Mouse (Mus musculus): ENCODE measurements around the gene Gpank1. TPM values are rescaled to one million over a fixed set of nuclear protein-coding genes. Genes with fewer than 3 reads are reported as not detected.
A peak's percentile ranks its signal among the peaks of the same experiment; 100 is the strongest.

Gene Gpank1
- polyA plus RNA-seq (2015; fragmentation: Nextera tagmentation; extraction: Ambion mirVana), result 22.4 and 22.8 TPM in 2 replicates

DNA sequence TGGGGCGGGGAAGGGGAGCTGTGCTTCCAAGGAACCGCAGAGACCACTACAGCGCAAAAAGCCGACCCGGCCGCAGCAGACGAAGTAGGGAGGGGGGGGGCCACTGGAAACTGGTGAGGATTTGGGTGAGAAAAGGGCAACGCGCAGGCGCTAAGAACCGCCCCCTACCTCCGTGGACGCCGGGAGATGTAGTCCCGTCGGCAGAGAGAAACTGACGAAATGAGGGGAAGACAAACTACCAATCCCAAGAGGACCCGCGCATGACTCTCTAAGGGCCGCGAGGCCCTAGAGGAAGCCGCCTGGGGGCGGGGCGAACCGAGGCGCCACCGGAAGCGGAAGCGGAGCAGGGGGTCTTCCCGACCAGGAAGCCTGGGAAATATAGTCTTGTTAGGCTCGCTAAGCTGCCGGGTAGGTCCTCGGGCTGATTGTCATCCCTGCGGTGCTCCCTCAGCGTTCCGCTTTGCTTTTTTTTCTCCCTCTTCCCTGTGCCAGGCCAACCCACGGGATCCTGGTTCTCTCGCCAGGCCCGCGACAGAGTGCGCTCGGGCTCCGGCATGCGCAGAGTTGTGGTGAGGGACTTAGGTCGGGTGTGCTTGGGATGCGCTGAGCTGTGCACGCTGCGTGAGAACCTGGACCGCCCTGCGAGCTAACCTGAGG, at the start of gene Gpank1:
Gene Gpank1, plus strand, starts transcription at position 313 of the 657 bp plus-strand sequence.
- Histone ChIP-seq H3K27ac (replicated peaks) (peak within 1 kb of the TSS; percentile 93), H3K9me3 (replicated peaks) (no peaks in the 10 kb centered on the region), H3K4me1 (peaks cover 40% of the 10 kb centered on the region), H3K27me3 (replicated peaks) (no peaks in the 10 kb centered on the region), H3K4me2 (peak within 1 kb of the TSS; percentile 97), H3K4me3 (replicated peaks) (peak within 1 kb of the TSS; percentile 95), H3K36me3 (peaks cover 40% of the 10 kb centered on the region), H3K9ac (replicated peaks) (peak within 1 kb of the TSS; percentile 95)
- peak; percentile 94 for ATAC-seq (ENCODE audit: low FRiP score)
- under 1% methylated on average over 50 of the region's 50 CpGs for WGBS

DNA sequence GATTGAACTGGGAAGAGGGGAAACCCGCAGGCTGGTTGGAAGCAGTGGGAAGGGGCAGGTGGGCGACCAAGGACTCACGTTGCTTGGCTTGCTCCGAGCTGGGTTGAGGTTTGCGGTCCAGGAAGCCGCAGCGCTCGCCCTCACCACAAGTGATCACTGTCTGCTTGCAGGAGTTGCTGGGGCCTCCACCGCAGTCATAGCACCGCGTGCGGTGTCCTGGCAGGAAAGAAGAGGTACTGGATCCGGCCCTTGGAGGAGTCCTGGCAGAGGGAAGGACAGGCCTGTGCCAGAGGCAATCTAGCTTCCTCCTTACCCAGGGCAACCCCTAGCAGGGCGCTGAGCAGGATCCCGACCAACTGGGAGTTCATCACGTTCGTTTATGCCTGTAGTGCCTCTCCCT, 47.2 kb upstream of the Gpank1 start:
- no peaks in the 10 kb centered on the region for H3K9me3 ChIP-seq (replicated peaks)
- H3K4me3 ChIP-seq (replicated peaks), result no peak overlapping the region
- no peak overlapping the region for H3K4me2 ChIP-seq
- no peak overlapping the region for H3K9ac ChIP-seq (replicated peaks)
- no peak for ATAC-seq (ENCODE audit: low FRiP score)
- H3K27me3 ChIP-seq (replicated peaks), result no peaks in the 10 kb centered on the region
- H3K27ac ChIP-seq (replicated peaks), result no peak overlapping the region
- H3K36me3 ChIP-seq, result no peaks in the 10 kb centered on the region
- 40% methylated on average over 17 of the region's 17 CpGs for WGBS
- H3K4me1 ChIP-seq, result peaks cover 15% of the 10 kb centered on the region

DNA sequence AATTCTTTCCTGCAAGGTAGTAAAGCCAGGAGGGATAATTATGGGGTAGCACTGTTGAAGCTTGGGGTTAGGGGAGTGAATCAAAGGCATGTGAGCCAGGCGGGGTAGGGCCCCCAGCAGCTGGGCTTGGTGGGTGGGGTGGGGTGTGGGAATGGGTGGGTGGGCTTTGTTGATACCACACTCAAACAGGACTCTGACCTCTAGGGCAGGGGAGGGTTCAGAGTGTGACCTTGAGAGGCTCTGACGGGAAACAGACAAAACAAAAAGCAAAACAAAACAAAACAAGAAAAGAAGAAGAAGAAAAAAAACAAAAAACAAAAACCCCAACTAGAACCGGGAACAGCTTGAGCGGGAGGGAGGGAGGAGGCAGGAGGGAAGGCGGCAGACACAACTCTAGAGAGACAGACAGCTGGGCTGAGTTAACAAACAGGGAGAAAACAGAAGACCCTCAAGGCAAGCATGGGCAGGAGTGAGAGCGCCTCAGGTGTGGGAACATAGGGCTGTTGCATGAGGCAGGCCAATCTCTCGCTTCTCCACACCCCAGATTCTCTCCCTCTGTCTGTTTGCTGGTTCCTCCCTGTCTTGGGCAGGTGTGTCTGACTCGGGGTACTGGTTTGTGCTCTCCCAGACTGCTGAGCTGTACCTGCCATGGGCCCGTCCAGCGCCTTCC, 44.6 kb upstream of the Gpank1 start, which contains the start of gene Ly6g6e:
Gene Ly6g6e, plus strand, starts transcription at position 396 of the 670 bp plus-strand sequence.
- Histone ChIP-seq H3K4me3 (replicated peaks) (peak within 1 kb of the TSS; percentile 21), H3K4me2 (peak within 1 kb of the TSS; percentile 49), H3K27ac (replicated peaks) (no peak within 1 kb of the TSS), H3K9ac (replicated peaks) (0 out of 2 replicates have a peak within 1 kb of the TSS, but pooled peaks have one; percentile 14), H3K36me3 (no peaks in the 10 kb centered on the region), H3K4me1 (peaks cover 15% of the 10 kb centered on the region), H3K9me3 (replicated peaks) (no peaks in the 10 kb centered on the region), H3K27me3 (replicated peaks) (no peaks in the 10 kb centered on the region)
- ATAC-seq (ENCODE audit: low FRiP score), result no peak
- WGBS, result 25% methylated on average over 10 of the region's 10 CpGs

DNA sequence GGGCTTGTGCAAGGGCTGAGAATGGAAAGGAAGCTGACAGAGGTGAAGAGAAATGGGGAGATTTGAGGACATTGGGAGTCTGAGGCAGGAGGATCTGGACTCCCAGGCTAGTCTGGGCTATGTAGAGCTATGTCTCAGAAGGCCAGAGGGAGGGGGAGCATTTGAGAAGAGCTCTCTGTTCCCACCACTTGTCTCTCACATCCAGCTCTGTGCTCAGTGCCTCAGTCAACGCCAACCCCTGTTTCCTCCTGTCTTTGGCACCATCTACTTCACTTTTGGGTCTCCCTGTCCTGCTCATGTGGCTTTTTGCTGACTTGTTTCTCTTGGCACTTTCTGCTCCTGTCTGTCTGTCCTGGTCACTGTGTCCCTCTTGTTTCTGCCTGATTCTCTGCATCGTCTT, 44.0 kb upstream of the Gpank1 start:
- H3K4me3 ChIP-seq (replicated peaks), result peak overlapping the region; percentile 21; the same call in 1 of the 2 replicates
- H3K36me3 ChIP-seq, result no peaks in the 10 kb centered on the region
- peak; percentile 22; the same call in 1 of the 2 replicates for ATAC-seq (ENCODE audit: low FRiP score)
- H3K4me2 ChIP-seq, result peak overlapping the region; percentile 49
- WGBS, result 19% methylated on average over 2 of the region's 2 CpGs
- peaks cover 15% of the 10 kb centered on the region for H3K4me1 ChIP-seq
- H3K27me3 ChIP-seq (replicated peaks), result no peaks in the 10 kb centered on the region
- H3K27ac ChIP-seq (replicated peaks), result no peak overlapping the region
- H3K9me3 ChIP-seq (replicated peaks), result no peaks in the 10 kb centered on the region
- H3K9ac ChIP-seq (replicated peaks), result 0 out of 2 replicates have a peak overlapping the region, but pooled peaks have one; percentile 14

- Histone ChIP-seq H3K9me3 (replicated peaks) (no peaks in the 10 kb centered on the region), H3K27me3 (replicated peaks) (no peaks in the 10 kb centered on the region), H3K4me1 (peaks cover 15% of the 10 kb centered on the region), H3K4me2 (peak within 1 kb of the TSS; percentile 49), H3K9ac (replicated peaks) (0 out of 2 replicates have a peak within 1 kb of the TSS, but pooled peaks have one; percentile 14), H3K4me3 (replicated peaks) (peak within 1 kb of the TSS; percentile 21), H3K27ac (replicated peaks) (no peak within 1 kb of the TSS), H3K36me3 (no peaks in the 10 kb centered on the region)
- WGBS, result 8% methylated on average over 14 of the region's 14 CpGs
- peak; percentile 52; the same call in 1 of the 2 replicates for ATAC-seq (ENCODE audit: low FRiP score)
Measured at GRCm38 (mm10) chr17:35077786-35078233, 43.4 kb upstream of the Gpank1 start, which contains the start of gene Ly6g6d. Ly6g6d (minus strand) TSS chr17:35078065.

GRCm38 (mm10) chr17:35079778-35080177, 41.5 kb upstream of the Gpank1 start:
- Histone ChIP-seq H3K9ac (replicated peaks) (no peak overlapping the region), H3K36me3 (no peaks in the 10 kb centered on the region), H3K4me1 (peaks cover 15% of the 10 kb centered on the region), H3K4me3 (replicated peaks) (no peak overlapping the region), H3K27me3 (replicated peaks) (no peaks in the 10 kb centered on the region), H3K4me2 (no peak overlapping the region), H3K9me3 (replicated peaks) (no peaks in the 10 kb centered on the region), H3K27ac (replicated peaks) (no peak overlapping the region)
- no peak for ATAC-seq (ENCODE audit: low FRiP score)
- 71% methylated on average over 9 of the region's 9 CpGs for WGBS

DNA sequence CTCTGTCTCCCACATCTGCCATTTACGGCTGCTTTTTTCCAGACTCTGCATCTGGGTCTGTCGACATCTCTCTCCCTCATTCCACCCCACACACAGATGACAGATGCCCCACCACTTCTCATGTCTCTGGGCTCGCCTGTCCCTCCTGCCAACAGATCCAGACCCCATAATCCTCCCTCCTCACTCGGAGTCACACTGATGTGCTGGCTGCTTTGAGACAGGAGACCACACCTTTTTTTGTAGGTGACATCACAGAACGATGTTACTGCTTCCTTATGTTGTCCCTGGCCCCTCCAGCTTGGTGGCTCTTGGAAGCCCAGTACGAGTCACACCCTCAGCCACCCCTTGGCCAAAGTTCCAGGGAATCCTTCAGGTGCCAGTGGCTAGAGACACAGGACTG, 41.0 kb upstream of the Gpank1 start:
- H3K9me3 ChIP-seq (replicated peaks), result no peaks in the 10 kb centered on the region
- H3K9ac ChIP-seq (replicated peaks), result no peak overlapping the region
- 64% methylated on average over 6 of the region's 6 CpGs for WGBS

GRCm38 (mm10) chr17:35080710-35081109, 40.5 kb upstream of the Gpank1 start:
- no peak for ATAC-seq (ENCODE audit: low FRiP score)
- Histone ChIP-seq H3K4me2 (no peak overlapping the region), H3K27ac (replicated peaks) (no peak overlapping the region), H3K36me3 (no peaks in the 10 kb centered on the region), H3K9ac (replicated peaks) (no peak overlapping the region), H3K4me3 (replicated peaks) (no peak overlapping the region), H3K4me1 (peaks cover 15% of the 10 kb centered on the region), H3K27me3 (replicated peaks) (no peaks in the 10 kb centered on the region), H3K9me3 (replicated peaks) (no peaks in the 10 kb centered on the region)
- 78% methylated on average over 4 of the region's 4 CpGs for WGBS

More for the DNA sequence above, 41.0 kb upstream of the Gpank1 start:
- Histone ChIP-seq H3K4me2 (no peak overlapping the region), H3K4me3 (replicated peaks) (no peak overlapping the region), H3K4me1 (peaks cover 15% of the 10 kb centered on the region), H3K36me3 (no peaks in the 10 kb centered on the region), H3K27me3 (replicated peaks) (no peaks in the 10 kb centered on the region), H3K27ac (replicated peaks) (no peak overlapping the region)
- ATAC-seq (ENCODE audit: low FRiP score), result no peak

DNA sequence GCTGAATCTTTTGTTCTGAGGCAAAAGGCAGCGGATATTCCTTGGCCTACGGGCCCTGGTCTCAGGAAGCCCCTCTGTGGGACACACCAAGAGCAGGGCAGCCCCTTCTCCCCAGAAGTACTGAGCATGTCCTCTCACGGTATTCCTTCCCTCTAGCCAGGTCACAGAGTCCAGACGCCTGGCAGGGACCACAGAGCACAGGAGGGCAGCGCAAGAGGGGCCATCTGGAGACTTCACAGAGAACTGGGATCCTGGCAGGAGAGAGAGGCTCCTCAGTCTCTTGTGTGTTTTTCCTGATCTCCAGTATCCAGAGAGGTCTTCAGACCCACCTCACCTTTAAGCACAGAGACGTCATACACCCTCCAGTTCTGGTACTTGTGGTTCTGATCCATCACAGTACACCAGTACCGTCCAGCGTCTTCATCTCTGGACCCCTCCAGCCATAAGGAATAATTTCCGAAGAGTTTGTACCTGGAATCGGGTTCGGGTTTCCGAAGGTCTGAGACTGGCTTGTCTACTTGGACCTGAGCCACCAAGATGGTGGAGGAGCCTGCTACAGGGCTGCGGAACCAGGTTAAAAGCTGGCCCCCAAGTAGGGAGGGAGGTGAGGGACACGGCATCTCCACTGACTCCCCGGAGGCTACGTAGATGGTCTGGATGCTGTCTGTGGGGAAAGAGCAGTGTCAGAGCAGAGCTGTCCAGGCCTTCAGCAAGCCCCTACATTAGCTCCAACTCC, 38.2 kb upstream of the Gpank1 start:
- H3K4me1 ChIP-seq, result peaks cover 3% of the 10 kb centered on the region; the same call in 1 of the 2 replicates
- H3K4me3 ChIP-seq (replicated peaks), result no peak overlapping the region
- 91% methylated on average over 16 of the region's 16 CpGs for WGBS
- H3K9ac ChIP-seq (replicated peaks), result no peak overlapping the region
- no peak overlapping the region for H3K27ac ChIP-seq (replicated peaks)
- H3K4me2 ChIP-seq, result no peak overlapping the region
- H3K9me3 ChIP-seq (replicated peaks), result no peaks in the 10 kb centered on the region
- H3K27me3 ChIP-seq (replicated peaks), result no peaks in the 10 kb centered on the region
- no peaks in the 10 kb centered on the region for H3K36me3 ChIP-seq
- no peak for ATAC-seq (ENCODE audit: low FRiP score)

DNA sequence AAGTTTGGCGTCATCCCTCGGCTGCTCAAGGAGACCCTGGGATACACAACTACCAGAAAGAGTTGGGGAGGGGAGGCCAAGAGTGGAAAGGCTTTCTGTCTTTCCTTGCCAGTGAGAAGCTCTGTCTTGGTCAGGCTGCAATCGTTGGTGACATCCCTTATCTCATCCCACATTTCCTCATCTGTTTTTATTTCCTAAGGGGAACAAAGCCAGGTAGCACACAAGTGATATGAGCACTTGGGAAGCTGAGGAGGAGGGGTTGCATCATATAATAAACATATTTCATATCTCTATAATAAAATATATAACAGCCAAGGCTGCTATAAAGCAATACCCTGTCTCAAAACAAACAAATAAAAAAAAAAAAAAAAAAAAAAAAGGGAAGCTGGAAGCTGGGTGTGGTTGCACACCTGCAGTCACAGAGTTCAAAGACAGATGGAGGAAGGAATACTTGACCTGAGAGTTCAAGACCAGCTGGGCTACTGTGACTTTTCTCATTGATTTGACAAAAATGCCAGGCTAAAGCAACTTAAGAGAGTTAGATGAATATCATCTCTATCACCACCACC, 37.2 kb upstream of the Gpank1 start:
- no peak for ATAC-seq (ENCODE audit: low FRiP score)
- 85% methylated on average over 3 of the region's 3 CpGs for WGBS
- H3K4me1 ChIP-seq, result no peaks in the 10 kb centered on the region
- H3K27me3 ChIP-seq (replicated peaks), result no peaks in the 10 kb centered on the region
- no peak overlapping the region for H3K4me3 ChIP-seq (replicated peaks)
- H3K4me2 ChIP-seq, result no peak overlapping the region
- H3K36me3 ChIP-seq, result no peaks in the 10 kb centered on the region
- no peak overlapping the region for H3K27ac ChIP-seq (replicated peaks)
- H3K9ac ChIP-seq (replicated peaks), result no peak overlapping the region
- H3K9me3 ChIP-seq (replicated peaks), result no peaks in the 10 kb centered on the region

DNA sequence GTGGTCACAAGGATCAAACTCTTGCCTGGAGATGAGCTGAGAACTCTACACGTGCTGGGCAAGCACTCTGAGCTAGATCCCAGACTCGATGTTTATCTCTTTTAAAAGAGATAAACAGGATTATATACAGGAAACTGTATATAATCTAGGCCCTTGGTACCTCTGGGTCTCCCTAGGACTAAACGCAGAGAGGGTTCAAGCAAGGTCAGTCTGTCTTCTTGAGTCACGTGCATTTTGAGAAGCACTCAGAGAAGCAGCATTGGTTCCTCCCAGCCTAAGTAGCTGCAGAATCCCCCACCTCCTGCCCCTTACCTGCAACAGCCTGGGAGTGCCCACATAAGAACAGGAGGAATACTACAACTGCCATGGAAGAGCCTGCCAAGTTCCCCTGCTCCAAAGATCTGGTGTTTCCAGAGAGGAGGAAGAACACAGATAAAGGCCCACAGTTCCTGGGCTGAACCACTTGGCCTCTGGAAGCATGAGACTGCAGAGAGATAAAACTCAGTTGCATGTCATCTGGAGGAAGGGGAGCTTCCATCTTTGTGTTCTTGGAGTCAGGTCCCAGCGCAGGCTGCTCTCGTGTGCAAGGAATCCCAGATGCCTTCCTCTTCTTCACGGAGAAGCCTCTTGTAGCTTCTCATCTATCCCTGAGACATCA, 35.9 kb upstream of the Gpank1 start, which contains the start of gene Ly6g6f:
Gene Ly6g6f, minus strand, starts transcription at position 403 of the 658 bp plus-strand sequence.
- Histone ChIP-seq H3K9ac (replicated peaks) (no peak within 1 kb of the TSS), H3K4me3 (replicated peaks) (no peak within 1 kb of the TSS), H3K4me2 (no peak within 1 kb of the TSS), H3K36me3 (no peaks in the 10 kb centered on the region), H3K4me1 (peaks cover 8% of the 10 kb centered on the region), H3K27ac (replicated peaks) (no peak within 1 kb of the TSS), H3K9me3 (replicated peaks) (no peaks in the 10 kb centered on the region), H3K27me3 (replicated peaks) (no peaks in the 10 kb centered on the region)
- no peak for ATAC-seq (ENCODE audit: low FRiP score)
- WGBS, result 83% methylated on average over 7 of the region's 7 CpGs

Data from neural tube, embryonic 15.5 days (tissue).